Mouse (Mus musculus): ENCODE data around the gene Olfr1128.
"Not testable (repeated sequence)": the region's sequence is repeated elsewhere in the genome, so short reads cannot be mapped to it uniquely, and the experiment has no call there.

Gene Olfr1128

DNA sequence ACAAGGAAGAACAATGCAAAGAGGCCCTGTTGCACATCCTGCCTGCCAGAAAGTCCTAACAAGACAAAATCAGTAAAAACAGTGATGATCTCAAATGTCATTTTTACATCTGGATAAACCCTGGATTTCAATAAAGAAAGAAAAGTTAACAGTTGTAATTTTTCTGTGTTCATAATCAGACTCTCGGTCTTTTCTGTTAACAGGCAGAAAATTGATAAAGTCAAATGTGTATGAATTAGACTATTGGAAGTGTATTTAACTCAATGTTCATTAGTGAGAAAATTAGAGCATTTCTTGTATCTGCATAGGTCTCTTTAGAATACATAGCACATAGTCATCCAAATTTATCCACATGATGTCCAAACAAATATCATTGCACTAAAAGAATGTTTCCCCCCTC, at the start of gene Olfr1128:
Olfr1128 (minus strand) TSS at position 101 of the 400 bp plus-strand sequence.
- DNase-seq (ENCODE audit: low read depth) = no peak

DNA sequence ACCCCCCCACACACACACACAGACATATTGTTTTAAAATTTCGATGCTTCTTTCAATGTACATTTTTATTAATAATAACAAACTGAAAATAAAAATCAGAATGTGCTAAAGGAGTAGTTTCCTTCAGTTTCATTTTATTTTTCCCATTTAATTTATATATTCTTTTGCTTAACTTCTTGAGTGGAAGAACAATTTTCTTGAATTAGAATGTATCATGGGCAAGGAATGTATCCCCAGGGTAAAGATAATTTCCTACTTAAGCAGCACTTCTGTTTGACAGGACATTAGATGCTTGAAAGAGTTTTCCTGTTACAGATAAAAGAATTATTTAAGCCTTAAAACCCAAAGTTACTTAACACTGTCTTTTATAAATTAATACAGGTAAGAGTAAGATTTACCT, 28.3 kb upstream of the Olfr1128 start, which contains the start of gene Olfr1129:
Olfr1129 (plus strand) TSS at position 301 of the 400 bp plus-strand sequence.
- not testable (repeated sequence) for DNase-seq (ENCODE audit: low read depth)

DNA sequence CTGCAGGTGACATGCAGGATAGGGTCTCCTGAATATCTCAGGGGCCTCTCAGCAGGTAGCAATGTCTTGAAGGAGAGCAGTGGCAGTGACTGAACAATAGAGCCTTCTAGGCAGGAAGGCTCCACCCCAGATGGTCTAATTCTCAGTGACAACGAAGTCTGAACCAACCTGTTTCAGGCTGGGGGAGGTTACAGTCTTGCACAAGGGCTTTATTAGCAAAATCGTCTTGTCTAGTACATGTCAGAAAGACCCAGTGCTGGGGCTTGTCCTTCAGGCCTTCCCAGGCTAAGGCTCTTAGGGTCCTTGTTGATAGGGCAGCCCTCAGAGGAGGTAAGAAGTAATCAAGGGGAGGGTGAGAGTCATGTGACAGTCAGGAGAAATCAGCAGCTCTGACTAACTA, 10.5 kb downstream of the Olfr1128 start:
- DNase-seq (ENCODE audit: low read depth) = no peak

DNA sequence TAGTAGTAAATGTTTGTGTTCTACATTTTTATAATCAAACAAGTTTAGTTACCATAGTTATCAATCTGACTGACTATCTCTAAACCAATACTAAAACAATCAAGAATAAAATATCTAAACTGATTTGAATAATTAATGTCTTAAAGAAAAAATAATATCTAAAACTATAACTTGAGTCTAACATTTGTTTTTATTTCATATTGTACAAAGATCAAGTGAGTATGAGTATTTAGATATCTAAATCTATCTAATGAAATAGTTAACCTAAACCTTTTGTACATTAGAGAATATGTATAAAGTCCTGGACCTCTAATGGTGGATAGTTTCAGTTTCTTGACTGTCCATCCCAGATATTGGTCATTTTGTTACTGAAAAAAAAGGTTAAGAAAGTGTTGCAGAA, 13.8 kb downstream of the Olfr1128 start, which contains the start of gene Olfr153:
Olfr153 (plus strand) TSS at position 301 of the 400 bp plus-strand sequence.
- DNase-seq (ENCODE audit: low read depth) = no peak

GRCm38 (mm10) chr2:87525899-87526616, 19.3 kb downstream of the Olfr1128 start:
- DNase-seq (ENCODE audit: low read depth) = not testable (repeated sequence)

DNA sequence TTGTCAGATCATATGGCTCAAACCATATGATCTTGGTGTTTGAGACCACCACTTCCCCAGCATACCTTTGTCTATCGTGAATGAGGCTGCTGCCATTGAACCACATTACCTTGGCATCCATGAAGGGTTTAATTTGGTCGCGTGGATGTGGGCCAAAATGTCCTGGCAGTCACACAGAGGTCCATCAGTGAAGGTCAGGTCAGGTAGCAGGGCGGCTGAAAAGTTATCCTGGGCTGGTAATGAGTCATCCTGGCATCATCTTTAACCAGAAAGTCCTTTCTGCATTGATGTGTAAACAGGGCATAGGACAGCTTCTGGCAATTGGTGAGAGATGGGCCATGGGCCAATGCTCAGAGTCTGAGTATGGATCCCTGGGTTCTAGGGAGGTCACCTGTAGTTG, 24.7 kb downstream of the Olfr1128 start:
- DNase-seq (ENCODE audit: low read depth) = no peak

GRCm38 (mm10) chr2:87516581-87516980, 28.8 kb downstream of the Olfr1128 start:
- no peak for DNase-seq (ENCODE audit: low read depth)

GRCm38 (mm10) chr2:87515457-87516060, 29.8 kb downstream of the Olfr1128 start:
- no peak for DNase-seq (ENCODE audit: low read depth)

DNA sequence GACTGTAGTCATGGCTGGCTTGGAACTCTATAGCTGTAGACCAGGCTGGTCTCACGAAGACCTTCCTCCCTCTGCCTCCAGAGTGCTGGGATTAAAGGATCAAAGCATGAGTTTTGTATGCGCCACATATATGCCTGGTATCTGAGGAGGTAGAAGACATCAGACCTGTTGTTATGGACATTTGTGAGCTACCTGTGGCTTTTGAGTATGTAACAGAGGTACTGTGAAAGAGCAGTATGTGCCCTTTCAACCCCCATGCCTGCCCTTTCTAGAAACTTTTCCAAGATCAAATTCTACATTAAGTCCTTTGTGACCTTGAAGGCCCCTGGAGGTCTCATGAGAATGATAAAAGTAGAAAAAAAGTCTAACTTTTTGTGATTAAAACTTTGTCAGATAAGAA, 30.3 kb downstream of the Olfr1128 start:
- DNase-seq (ENCODE audit: low read depth) = no peak

DNA sequence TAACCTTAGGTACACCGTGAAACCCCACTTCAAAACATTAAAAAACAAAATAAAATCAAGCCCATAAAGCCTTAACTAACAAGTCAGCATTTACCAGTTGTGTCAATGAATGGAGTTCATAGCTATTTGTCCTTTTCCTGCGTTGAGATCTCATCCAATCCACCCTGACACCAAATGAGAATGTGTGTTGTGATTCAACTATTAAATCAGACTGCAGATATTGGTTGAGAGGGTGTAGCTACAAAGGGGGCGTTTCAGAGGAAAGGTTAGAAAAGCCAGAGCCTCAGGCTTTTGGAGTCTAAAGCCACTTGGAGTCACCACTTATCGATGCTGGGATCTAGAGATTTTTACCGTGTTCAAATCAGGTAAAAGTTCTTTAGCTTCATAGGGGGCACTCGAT, 39.1 kb downstream of the Olfr1128 start, which contains the start of gene Pramel6:
Pramel6 (plus strand) TSS at position 301 of the 400 bp plus-strand sequence.
- no peak for DNase-seq (ENCODE audit: low read depth)

- DNase-seq (ENCODE audit: low read depth) = not testable (repeated sequence)
These were observed 48.3 kb downstream of the Olfr1128 start, which contains the start of gene Pramel7 for GRCm38 (mm10) chr2:87496993-87497392. Gene Pramel7 (minus strand): TSS chr2:87497093.
